Mouse (Mus musculus): ENCODE data around the gene Cpxm2. TPM values are rescaled to one million over a fixed set of nuclear protein-coding genes. Genes with fewer than 3 reads are reported as not detected.

Gene Cpxm2
- polyA plus RNA-seq, 1 experiment from 2014 or later, result 0.95 TPM

GRCm38 (mm10) chr7:132183892-132184404 is 29.4 kb upstream of the Cpxm2 start:
- DNase-seq (ENCODE audit: low spot score), result no peak
- H3K4me1 ChIP-seq (replicated peaks; ENCODE audit: control insufficient read depth, insufficient read depth, low read length), result no peaks in the 10 kb centered on the region
- H3K27me3 ChIP-seq (replicated peaks; ENCODE audit: control insufficient read depth, insufficient read depth, low read length), result no peaks in the 10 kb centered on the region
- no peak overlapping the region for H3K9ac ChIP-seq (ENCODE audit: low read length)
- no peak overlapping the region for H3K27ac ChIP-seq (ENCODE audit: low read depth)
- no peaks in the 10 kb centered on the region for H3K36me3 ChIP-seq (ENCODE audit: control insufficient read depth, insufficient read depth, low read length)
- no peak overlapping the region for H3K4me2 ChIP-seq (ENCODE audit: low read length)
- H3K4me3 ChIP-seq (ENCODE audit: low read depth, low read length), result no peak overlapping the region
- H3K9me3 ChIP-seq (ENCODE audit: control insufficient read depth, low read length), result no peaks in the 10 kb centered on the region
- 76% methylated on average over 5 of the region's 5 CpGs for WGBS
- no peak for ATAC-seq (replicated peaks; ENCODE audit: low FRiP score, low TSS enrichment, low read depth)

GRCm38 (mm10) chr7:132181586-132182198 is 27.2 kb upstream of the Cpxm2 start:
- ATAC-seq (replicated peaks; ENCODE audit: low FRiP score, low TSS enrichment, low read depth), result no peak
- Histone ChIP-seq H3K4me1 (replicated peaks; ENCODE audit: control insufficient read depth, insufficient read depth, low read length) (no peaks in the 10 kb centered on the region), H3K9ac (ENCODE audit: low read length) (no peak overlapping the region), H3K4me2 (ENCODE audit: low read length) (no peak overlapping the region), H3K36me3 (ENCODE audit: control insufficient read depth, insufficient read depth, low read length) (no peaks in the 10 kb centered on the region), H3K9me3 (ENCODE audit: control insufficient read depth, low read length) (no peaks in the 10 kb centered on the region), H3K27me3 (replicated peaks; ENCODE audit: control insufficient read depth, insufficient read depth, low read length) (no peaks in the 10 kb centered on the region), H3K27ac (ENCODE audit: low read depth) (no peak overlapping the region), H3K4me3 (ENCODE audit: low read depth, low read length) (no peak overlapping the region)
- 86% methylated on average over 4 of the region's 4 CpGs for WGBS
- DNase-seq (ENCODE audit: low spot score), result no peak

GRCm38 (mm10) chr7:132181042-132181441 is 26.5 kb upstream of the Cpxm2 start:
- WGBS, result 97% methylated on average over 3 of the region's 3 CpGs
- Histone ChIP-seq H3K9ac (ENCODE audit: low read length) (no peak overlapping the region), H3K27ac (ENCODE audit: low read depth) (no peak overlapping the region), H3K9me3 (ENCODE audit: control insufficient read depth, low read length) (no peaks in the 10 kb centered on the region), H3K4me1 (replicated peaks; ENCODE audit: control insufficient read depth, insufficient read depth, low read length) (no peaks in the 10 kb centered on the region), H3K27me3 (replicated peaks; ENCODE audit: control insufficient read depth, insufficient read depth, low read length) (no peaks in the 10 kb centered on the region), H3K4me2 (ENCODE audit: low read length) (no peak overlapping the region), H3K4me3 (ENCODE audit: low read depth, low read length) (no peak overlapping the region), H3K36me3 (ENCODE audit: control insufficient read depth, insufficient read depth, low read length) (no peaks in the 10 kb centered on the region)
- no peak for DNase-seq (ENCODE audit: low spot score)
- no peak for ATAC-seq (replicated peaks; ENCODE audit: low FRiP score, low TSS enrichment, low read depth)

- WGBS, result 55% methylated on average over 1 of the region's 1 CpGs
- H3K4me2 ChIP-seq (ENCODE audit: low read length), result no peak overlapping the region
- DNase-seq (ENCODE audit: low spot score) (no peak), ATAC-seq (replicated peaks; ENCODE audit: low FRiP score, low TSS enrichment, low read depth) (no peak)
- H3K27me3 ChIP-seq (replicated peaks; ENCODE audit: control insufficient read depth, insufficient read depth, low read length), result no peaks in the 10 kb centered on the region
- no peaks in the 10 kb centered on the region for H3K36me3 ChIP-seq (ENCODE audit: control insufficient read depth, insufficient read depth, low read length)
- H3K4me3 ChIP-seq (ENCODE audit: low read depth, low read length), result no peak overlapping the region
- no peaks in the 10 kb centered on the region for H3K9me3 ChIP-seq (ENCODE audit: control insufficient read depth, low read length)
- no peaks in the 10 kb centered on the region for H3K4me1 ChIP-seq (replicated peaks; ENCODE audit: control insufficient read depth, insufficient read depth, low read length)
- H3K27ac ChIP-seq (ENCODE audit: low read depth), result no peak overlapping the region
- no peak overlapping the region for H3K9ac ChIP-seq (ENCODE audit: low read length)
These were observed 24.5 kb upstream of the Cpxm2 start for GRCm38 (mm10) chr7:132179049-132179448.

- Histone ChIP-seq H3K9ac (ENCODE audit: low read length) (no peak overlapping the region), H3K27ac (ENCODE audit: low read depth) (no peak overlapping the region), H3K36me3 (ENCODE audit: control insufficient read depth, insufficient read depth, low read length) (no peaks in the 10 kb centered on the region), H3K4me1 (replicated peaks; ENCODE audit: control insufficient read depth, insufficient read depth, low read length) (no peaks in the 10 kb centered on the region), H3K4me3 (ENCODE audit: low read depth, low read length) (no peak overlapping the region), H3K4me2 (ENCODE audit: low read length) (no peak overlapping the region), H3K27me3 (replicated peaks; ENCODE audit: control insufficient read depth, insufficient read depth, low read length) (no peaks in the 10 kb centered on the region), H3K9me3 (ENCODE audit: control insufficient read depth, low read length) (no peaks in the 10 kb centered on the region)
- DNase-seq (ENCODE audit: low spot score) (no peak), ATAC-seq (replicated peaks; ENCODE audit: low FRiP score, low TSS enrichment, low read depth) (no peak)
- 86% methylated on average over 5 of the region's 5 CpGs for WGBS
These were observed 20.2 kb upstream of the Cpxm2 start for GRCm38 (mm10) chr7:132174787-132175186.

- DNase-seq (ENCODE audit: low spot score), result no peak
- Histone ChIP-seq H3K9ac (ENCODE audit: low read length) (no peak overlapping the region), H3K4me1 (replicated peaks; ENCODE audit: control insufficient read depth, insufficient read depth, low read length) (no peaks in the 10 kb centered on the region), H3K4me2 (ENCODE audit: low read length) (no peak overlapping the region), H3K27ac (ENCODE audit: low read depth) (no peak overlapping the region), H3K9me3 (ENCODE audit: control insufficient read depth, low read length) (no peaks in the 10 kb centered on the region), H3K36me3 (ENCODE audit: control insufficient read depth, insufficient read depth, low read length) (no peaks in the 10 kb centered on the region), H3K4me3 (ENCODE audit: low read depth, low read length) (no peak overlapping the region), H3K27me3 (replicated peaks; ENCODE audit: control insufficient read depth, insufficient read depth, low read length) (no peaks in the 10 kb centered on the region)
- ATAC-seq (replicated peaks; ENCODE audit: low FRiP score, low TSS enrichment, low read depth), result no peak
- 83% methylated on average over 2 of the region's 2 CpGs for WGBS
These were observed 19.8 kb upstream of the Cpxm2 start for GRCm38 (mm10) chr7:132174296-132174695.

GRCm38 (mm10) chr7:132172220-132172619 is 17.7 kb upstream of the Cpxm2 start:
- no peaks in the 10 kb centered on the region for H3K36me3 ChIP-seq (ENCODE audit: control insufficient read depth, insufficient read depth, low read length)
- ATAC-seq (replicated peaks; ENCODE audit: low FRiP score, low TSS enrichment, low read depth) (no peak), DNase-seq (ENCODE audit: low spot score) (no peak)
- WGBS, result 80% methylated on average over 5 of the region's 5 CpGs
- no peaks in the 10 kb centered on the region for H3K27me3 ChIP-seq (replicated peaks; ENCODE audit: control insufficient read depth, insufficient read depth, low read length)
- no peaks in the 10 kb centered on the region for H3K9me3 ChIP-seq (ENCODE audit: control insufficient read depth, low read length)
- H3K27ac ChIP-seq (ENCODE audit: low read depth), result no peak overlapping the region
- no peak overlapping the region for H3K9ac ChIP-seq (ENCODE audit: low read length)
- no peaks in the 10 kb centered on the region for H3K4me1 ChIP-seq (replicated peaks; ENCODE audit: control insufficient read depth, insufficient read depth, low read length)
- H3K4me2 ChIP-seq (ENCODE audit: low read length), result no peak overlapping the region
- H3K4me3 ChIP-seq (ENCODE audit: low read depth, low read length), result no peak overlapping the region

GRCm38 (mm10) chr7:132171716-132172115 is 17.2 kb upstream of the Cpxm2 start:
- Histone ChIP-seq H3K9ac (ENCODE audit: low read length) (no peak overlapping the region), H3K36me3 (ENCODE audit: control insufficient read depth, insufficient read depth, low read length) (no peaks in the 10 kb centered on the region), H3K4me3 (ENCODE audit: low read depth, low read length) (no peak overlapping the region), H3K27ac (ENCODE audit: low read depth) (no peak overlapping the region), H3K9me3 (ENCODE audit: control insufficient read depth, low read length) (no peaks in the 10 kb centered on the region), H3K4me1 (replicated peaks; ENCODE audit: control insufficient read depth, insufficient read depth, low read length) (no peaks in the 10 kb centered on the region), H3K4me2 (ENCODE audit: low read length) (no peak overlapping the region), H3K27me3 (replicated peaks; ENCODE audit: control insufficient read depth, insufficient read depth, low read length) (no peaks in the 10 kb centered on the region)
- DNase-seq (ENCODE audit: low spot score) (no peak), ATAC-seq (replicated peaks; ENCODE audit: low FRiP score, low TSS enrichment, low read depth) (no peak)
- 57% methylated on average over 5 of the region's 5 CpGs for WGBS

- DNase-seq (ENCODE audit: low spot score) (no peak), ATAC-seq (replicated peaks; ENCODE audit: low FRiP score, low TSS enrichment, low read depth) (no peak)
- Histone ChIP-seq H3K9ac (ENCODE audit: low read length) (no peak overlapping the region), H3K27ac (ENCODE audit: low read depth) (no peak overlapping the region), H3K36me3 (ENCODE audit: control insufficient read depth, insufficient read depth, low read length) (no peaks in the 10 kb centered on the region), H3K4me2 (ENCODE audit: low read length) (no peak overlapping the region), H3K4me1 (replicated peaks; ENCODE audit: control insufficient read depth, insufficient read depth, low read length) (no peaks in the 10 kb centered on the region), H3K27me3 (replicated peaks; ENCODE audit: control insufficient read depth, insufficient read depth, low read length) (no peaks in the 10 kb centered on the region), H3K4me3 (ENCODE audit: low read depth, low read length) (no peak overlapping the region), H3K9me3 (ENCODE audit: control insufficient read depth, low read length) (no peaks in the 10 kb centered on the region)
- 53% methylated on average over 7 of the region's 7 CpGs for WGBS
These were observed 15.1 kb upstream of the Cpxm2 start for GRCm38 (mm10) chr7:132169419-132170169.
